Mouse (Mus musculus) hindbrain, embryonic 10.5 days (tissue): Measurements from ENCODE around the gene Gm30191. TPM values are rescaled to one million over a fixed set of nuclear protein-coding genes. Genes with fewer than 3 reads are reported as not detected.
"Not testable (repeated sequence)": the region's sequence is repeated elsewhere in the genome, so short reads cannot be mapped to it uniquely, and the experiment has no call there.

Source experiments
- DNase-seq: peaks from one replicate; pipeline ENCODE4 v3.0.0-alpha.2; 2017; ENCODE audit warnings: low spot score
- H3K27ac ChIP-seq: fragments of 300-500 bp; sonication (generic); 2 replicates; pipeline ENCODE4 v1.5.1; 2016; ENCODE audit warnings: mild to moderate bottlenecking, moderate library complexity
- H3K27me3 ChIP-seq: fragments of 300-500 bp; sonication (generic); 2 replicates; pipeline ENCODE4 v1.6.1; 2016; ENCODE audit warnings: mild to moderate bottlenecking; ENCODE audit not compliant: poor library complexity, insufficient read depth, severe bottlenecking
- H3K36me3 ChIP-seq: fragments of 300-500 bp; sonication (generic); 2 replicates; pipeline ENCODE4 v1.6.1; 2016; ENCODE audit warnings: mild to moderate bottlenecking, moderate library complexity
- H3K4me1 ChIP-seq: fragments of 300-500 bp; sonication (generic); replicated peaks from 2 replicates; pipeline ENCODE4 v1.6.1; 2016; ENCODE audit warnings: mild to moderate bottlenecking
- H3K4me3 ChIP-seq: fragments of 300-500 bp; sonication (generic); 2 replicates; pipeline ENCODE4 v1.5.1; 2016; ENCODE audit warnings: mild to moderate bottlenecking, moderate library complexity
- H3K9me3 ChIP-seq: fragments of 300-500 bp; sonication (generic); 2 replicates; pipeline ENCODE4 v1.6.1; 2016; ENCODE audit warnings: mild to moderate bottlenecking, moderate library complexity
- WGBS: fragments of 180-500 bp; shearing (Covaris S2); methylation state at CpG from one replicate; pipeline ENCODE4 v1.1.7; 2016; 5-methylcytosine and 5-hydroxymethylcytosine counted together
- polyA plus RNA-seq: library from polyadenylated mRNA; unstranded; fragments of >200 nt; fragmentation: Nextera tagmentation; extraction: Ambion mirVana; gene quantifications from 2 replicates; pipeline ENCODE4 v1.2.1, GENCODE M21; 2016

Gene Gm30191
- polyA plus RNA-seq, 1 experiment from 2014 or later, result not detected

DNA sequence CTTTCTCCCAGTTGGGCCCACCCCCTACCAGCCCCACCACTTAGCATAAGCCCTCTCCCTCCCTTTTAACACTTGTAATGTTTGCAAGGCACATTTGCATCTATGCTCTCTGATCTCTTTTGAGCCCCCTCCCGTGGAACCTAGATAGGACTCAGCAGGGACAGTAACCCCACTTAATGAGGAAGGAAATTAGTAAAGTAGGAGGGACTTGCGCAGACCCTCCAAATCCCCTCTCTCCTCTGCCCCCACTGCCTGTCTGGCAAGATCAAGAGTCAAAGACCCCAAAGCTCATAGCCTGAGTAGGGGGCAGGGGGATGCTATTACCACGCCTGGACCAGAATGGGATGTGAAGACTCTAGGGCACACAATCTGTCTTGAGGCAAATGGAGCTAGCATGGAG, 8.1 kb downstream of the Gm30191 start:
- 19% methylated on average over 3 of the region's 3 CpGs for WGBS
- DNase-seq, result no peak
- Histone ChIP-seq H3K36me3 (no peaks in the 10 kb centered on the region), H3K27me3 (peaks cover 64% of the 10 kb centered on the region), H3K4me1 (peaks cover 90% of the 10 kb centered on the region), H3K9me3 (no peaks in the 10 kb centered on the region), H3K27ac (peak overlapping the region; percentile 86), H3K4me3 (no peak overlapping the region)

DNA sequence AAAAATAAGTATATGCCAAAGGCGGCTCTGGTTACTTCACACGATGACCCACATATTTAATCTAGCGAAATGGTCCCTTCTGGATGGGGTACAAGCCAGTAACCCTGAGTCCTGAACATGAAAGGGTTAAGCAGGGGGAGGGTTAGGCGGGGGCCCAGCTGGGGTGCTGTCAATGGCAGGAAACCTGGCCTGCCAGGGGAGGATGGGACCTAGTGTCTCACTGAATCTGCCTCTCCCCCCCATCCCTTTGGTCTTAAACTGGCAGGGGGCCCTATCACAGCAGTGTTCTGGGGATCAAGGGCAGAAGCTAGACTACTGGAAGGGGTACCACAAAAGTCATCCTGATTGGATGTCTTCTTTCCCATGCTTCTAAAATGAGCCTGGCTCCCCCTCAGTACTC, 9.1 kb downstream of the Gm30191 start:
- H3K4me3 ChIP-seq, result peak overlapping the region; percentile 35
- 17% methylated on average over 4 of the region's 4 CpGs for WGBS
- peaks cover 54% of the 10 kb centered on the region for H3K27me3 ChIP-seq
- no peak for DNase-seq
- no peaks in the 10 kb centered on the region for H3K36me3 ChIP-seq
- no peaks in the 10 kb centered on the region for H3K9me3 ChIP-seq
- peak overlapping the region; percentile 83 for H3K27ac ChIP-seq
- H3K4me1 ChIP-seq, result peaks cover 80% of the 10 kb centered on the region

DNA sequence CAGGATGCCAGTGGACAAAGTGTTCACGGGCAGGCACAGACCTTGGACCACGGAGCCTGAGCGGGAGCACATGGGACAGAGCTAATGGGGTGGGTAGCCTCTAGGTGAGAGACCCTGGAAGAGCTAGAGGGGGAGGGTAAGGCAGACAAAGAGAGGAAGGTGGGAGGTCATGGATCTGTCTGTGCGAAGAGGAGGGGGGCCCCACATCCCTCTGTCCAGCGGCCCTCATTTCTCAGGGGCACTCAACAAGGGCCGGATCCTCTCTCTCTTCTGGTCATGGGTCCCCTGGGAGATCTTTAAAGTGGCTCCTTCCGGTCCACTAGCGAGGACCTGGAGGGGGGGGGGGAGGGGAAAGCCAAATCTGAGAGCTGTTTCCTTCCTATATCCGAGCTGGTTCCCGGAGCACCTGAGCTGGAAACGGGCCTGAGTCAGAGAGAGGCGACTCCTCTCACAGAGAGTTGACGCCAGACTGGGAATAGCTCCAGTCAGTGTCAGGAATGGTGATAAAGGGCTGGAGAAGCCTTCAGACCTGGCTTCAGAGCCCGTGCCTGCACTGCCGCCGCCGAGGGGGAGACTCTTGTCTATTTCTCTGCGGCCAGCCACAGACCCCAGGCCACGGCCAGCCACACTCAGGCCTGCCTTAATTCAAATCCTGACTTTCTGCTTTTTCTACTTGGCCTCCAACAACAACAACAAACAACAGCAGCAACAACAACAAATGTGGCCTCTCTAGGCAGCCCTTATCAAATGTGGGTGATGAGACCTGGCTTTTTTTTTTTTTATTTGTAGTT, 9.9 kb downstream of the Gm30191 start:
- Histone ChIP-seq H3K36me3 (no peaks in the 10 kb centered on the region), H3K4me1 (peaks cover 72% of the 10 kb centered on the region), H3K9me3 (no peaks in the 10 kb centered on the region), H3K4me3 (peak overlapping the region; percentile 35), H3K27me3 (peaks cover 46% of the 10 kb centered on the region), H3K27ac (peak overlapping the region; percentile 83)
- 3% methylated on average over 19 of the region's 19 CpGs for WGBS
- DNase-seq, result peak; percentile 48

DNA sequence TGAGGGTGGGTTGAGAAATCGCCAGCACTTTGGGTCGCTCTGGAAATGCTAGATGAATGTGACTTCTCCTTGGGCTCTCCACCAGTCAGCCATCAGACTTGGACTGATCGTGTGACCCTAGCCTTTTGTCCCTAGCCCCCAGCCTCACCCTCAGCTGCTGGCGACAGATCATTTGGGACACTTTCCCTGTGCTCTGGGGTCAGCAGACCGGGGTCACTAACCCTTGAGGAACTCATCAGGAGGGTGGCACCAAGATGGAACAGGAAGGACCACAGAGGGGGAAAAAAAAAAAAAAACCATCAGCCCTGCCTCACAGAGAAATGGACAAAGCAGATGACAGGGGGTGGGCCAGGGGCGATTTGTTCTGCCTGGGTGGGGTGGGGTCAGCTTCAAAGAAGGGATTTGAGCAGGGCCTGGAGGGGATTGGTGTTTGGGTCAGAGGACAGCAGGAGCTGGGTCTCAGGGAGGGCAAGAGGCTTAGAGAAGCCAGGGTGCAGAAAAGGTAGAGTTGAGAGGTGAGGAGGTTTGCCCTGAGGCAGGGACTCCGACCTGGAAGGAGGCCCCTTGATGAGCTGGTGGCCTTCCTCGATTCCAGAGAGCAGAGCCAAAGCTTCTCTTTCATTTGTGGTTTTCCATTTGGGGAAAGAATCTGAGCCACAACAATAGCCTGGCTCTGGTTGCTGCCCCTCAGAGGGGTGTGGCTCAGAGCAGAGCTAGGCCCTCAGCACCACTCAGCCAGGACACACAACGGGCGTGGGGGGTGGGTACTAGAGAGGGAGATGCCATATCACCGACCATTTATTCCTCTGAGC, 10.7 kb downstream of the Gm30191 start:
- no peaks in the 10 kb centered on the region for H3K36me3 ChIP-seq
- no peaks in the 10 kb centered on the region for H3K9me3 ChIP-seq
- H3K4me1 ChIP-seq, result peaks cover 64% of the 10 kb centered on the region
- H3K27ac ChIP-seq, result peak overlapping the region; percentile 83
- 3% methylated on average over 11 of the region's 11 CpGs for WGBS
- peak; percentile 62 for DNase-seq
- H3K4me3 ChIP-seq, result peak overlapping the region; percentile 35
- H3K27me3 ChIP-seq, result peaks cover 38% of the 10 kb centered on the region

DNA sequence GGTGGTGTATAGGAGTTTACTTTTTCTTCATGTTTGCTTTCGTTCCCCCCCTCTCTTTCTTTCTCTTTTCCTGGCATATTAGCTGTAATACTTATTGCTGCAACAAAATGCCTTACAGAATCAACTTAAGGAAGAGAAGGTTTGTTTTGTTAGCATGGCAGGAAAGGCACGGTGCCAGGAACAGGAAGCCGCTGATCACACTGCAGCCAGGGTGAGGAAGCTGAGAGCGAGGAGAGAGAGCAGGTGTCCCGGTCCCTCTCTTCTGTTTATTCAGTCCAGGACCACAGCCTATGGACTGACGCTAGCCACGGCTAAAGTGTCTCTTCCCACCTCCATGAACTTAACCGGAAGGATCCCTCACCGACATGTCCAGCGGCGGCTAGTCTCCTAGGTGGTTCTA, 11.6 kb downstream of the Gm30191 start:
- H3K9me3 ChIP-seq, result no peaks in the 10 kb centered on the region
- no peaks in the 10 kb centered on the region for H3K36me3 ChIP-seq
- H3K4me3 ChIP-seq, result no peak overlapping the region
- peaks cover 29% of the 10 kb centered on the region for H3K27me3 ChIP-seq
- H3K4me1 ChIP-seq, result peaks cover 55% of the 10 kb centered on the region
- no peak overlapping the region for H3K27ac ChIP-seq
- no peak for DNase-seq
- 73% methylated on average over 11 of the region's 11 CpGs for WGBS

DNA sequence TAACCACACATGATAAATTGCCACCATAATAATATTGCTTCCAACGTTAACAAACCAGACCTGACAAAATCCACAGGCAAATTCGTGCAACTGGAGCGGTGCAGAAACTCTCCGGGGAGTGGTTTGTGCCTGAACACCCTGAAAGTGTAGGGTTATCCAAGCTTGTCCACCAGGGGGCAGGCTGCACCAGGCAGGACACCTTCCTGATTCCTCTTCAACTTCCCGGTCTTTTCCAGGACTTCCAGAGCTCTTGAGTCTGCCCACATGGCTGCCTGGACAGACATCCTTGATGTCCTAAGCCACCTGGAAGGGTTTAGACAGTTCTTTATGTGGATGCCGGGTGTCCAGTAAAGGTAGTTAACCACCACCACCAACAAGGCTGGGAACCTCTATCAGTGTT, 16.5 kb downstream of the Gm30191 start:
- 30% methylated on average over 6 of the region's 6 CpGs for WGBS
- Histone ChIP-seq H3K36me3 (no peaks in the 10 kb centered on the region), H3K27me3 (no peaks in the 10 kb centered on the region), H3K4me3 (no peak overlapping the region), H3K27ac (no peak overlapping the region), H3K9me3 (no peaks in the 10 kb centered on the region), H3K4me1 (peaks cover 11% of the 10 kb centered on the region)
- peak; percentile 58 for DNase-seq

DNA sequence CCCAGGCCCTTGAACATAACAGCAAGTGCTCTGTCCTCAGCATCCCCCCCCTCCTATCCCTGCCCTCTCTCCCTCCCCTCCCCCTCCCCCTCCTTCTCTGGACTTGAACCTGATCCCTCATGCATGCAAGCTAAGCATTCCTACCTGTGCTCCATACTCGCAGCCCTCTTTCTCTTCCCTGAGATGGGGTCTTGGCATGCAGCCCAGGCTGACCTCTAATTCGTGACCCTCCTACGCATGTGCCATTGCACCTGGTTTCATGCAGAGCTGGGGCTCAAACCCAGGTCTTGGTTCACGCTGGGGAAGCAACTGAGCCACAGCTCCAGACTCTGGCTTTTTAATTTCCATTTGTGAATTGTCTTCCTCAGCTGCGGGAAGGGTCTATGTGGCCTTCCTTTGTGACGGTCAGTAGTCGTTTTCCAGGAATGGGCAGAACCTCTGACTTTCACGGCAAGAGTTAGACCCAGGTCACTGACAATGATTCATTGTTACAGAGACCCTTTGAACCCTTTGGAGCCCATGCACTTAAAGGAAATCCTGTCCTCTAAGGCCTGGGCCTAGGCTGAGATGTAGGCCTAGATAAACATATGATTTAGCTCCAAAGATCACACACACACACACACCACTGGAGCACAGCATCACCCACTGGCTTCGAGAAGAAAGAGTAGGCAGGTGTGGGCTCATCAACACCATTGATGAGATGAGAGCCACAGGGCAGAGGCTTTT, 19.3 kb downstream of the Gm30191 start:
- no peaks in the 10 kb centered on the region for H3K27me3 ChIP-seq
- no peak for DNase-seq
- WGBS, result 66% methylated on average over 9 of the region's 9 CpGs
- no peaks in the 10 kb centered on the region for H3K36me3 ChIP-seq
- H3K4me1 ChIP-seq, result 0 out of 2 replicates have a peak, but pooled peaks cover 4% of the 10 kb centered on the region
- no peak overlapping the region for H3K27ac ChIP-seq
- H3K4me3 ChIP-seq, result no peak overlapping the region
- H3K9me3 ChIP-seq, result no peaks in the 10 kb centered on the region

DNA sequence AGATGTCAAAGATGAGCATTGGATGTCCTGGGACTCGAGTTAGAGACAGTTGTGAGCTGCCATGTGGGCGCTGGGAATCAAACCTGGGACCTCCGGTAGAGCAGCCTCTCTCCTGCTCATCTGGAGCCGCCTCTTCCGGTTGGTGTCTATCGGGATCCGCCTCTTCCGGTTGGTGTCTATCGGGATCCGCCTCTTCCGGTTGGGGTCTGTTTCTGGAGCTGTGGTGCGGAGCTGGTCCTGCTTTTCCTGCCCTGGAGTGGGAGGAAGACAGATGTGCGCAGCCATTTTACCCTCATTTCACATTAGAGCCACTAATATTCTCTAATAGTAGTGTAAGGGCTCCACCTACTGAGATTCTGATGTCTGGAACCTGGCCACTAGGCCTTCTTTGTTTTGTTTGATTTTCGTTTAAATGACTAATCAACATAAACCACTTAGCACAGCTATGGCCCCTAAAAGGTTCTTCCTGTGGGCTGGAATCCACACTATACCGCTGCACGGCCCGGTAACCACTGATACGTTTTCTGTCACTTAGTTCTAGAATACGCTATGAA, 21.4 kb downstream of the Gm30191 start:
- Histone ChIP-seq H3K36me3 (no peaks in the 10 kb centered on the region), H3K27ac (no peak overlapping the region), H3K4me3 (no peak overlapping the region), H3K9me3 (no peaks in the 10 kb centered on the region), H3K4me1 (peaks cover 13% of the 10 kb centered on the region), H3K27me3 (no peaks in the 10 kb centered on the region)
- 89% methylated on average over 19 of the region's 19 CpGs for WGBS
- DNase-seq, result no peak

DNA sequence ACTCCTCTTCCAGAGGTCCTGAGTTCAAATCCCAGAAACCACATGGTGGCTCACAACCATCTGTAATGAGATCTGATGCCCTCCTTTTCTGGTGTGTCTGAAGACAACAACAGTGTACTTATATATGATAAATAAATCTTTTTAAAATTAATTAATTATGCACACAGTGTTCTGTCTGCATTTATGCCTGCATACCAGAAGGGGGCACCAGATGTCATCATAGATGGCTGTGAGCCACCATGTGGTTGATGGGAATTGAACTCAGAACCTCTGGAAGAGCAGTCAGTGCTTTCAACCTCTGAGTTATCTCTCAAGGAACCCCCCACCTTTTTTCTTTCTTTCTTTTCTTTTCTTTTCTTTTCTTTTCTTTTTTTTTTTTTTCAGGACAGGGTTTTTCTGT, 22.9 kb downstream of the Gm30191 start:
- not testable (repeated sequence) for H3K27me3 ChIP-seq, DNase-seq, H3K27ac ChIP-seq, H3K9me3 ChIP-seq, H3K36me3 ChIP-seq, H3K4me3 ChIP-seq
- peaks cover 17% of the 10 kb centered on the region for H3K4me1 ChIP-seq

DNA sequence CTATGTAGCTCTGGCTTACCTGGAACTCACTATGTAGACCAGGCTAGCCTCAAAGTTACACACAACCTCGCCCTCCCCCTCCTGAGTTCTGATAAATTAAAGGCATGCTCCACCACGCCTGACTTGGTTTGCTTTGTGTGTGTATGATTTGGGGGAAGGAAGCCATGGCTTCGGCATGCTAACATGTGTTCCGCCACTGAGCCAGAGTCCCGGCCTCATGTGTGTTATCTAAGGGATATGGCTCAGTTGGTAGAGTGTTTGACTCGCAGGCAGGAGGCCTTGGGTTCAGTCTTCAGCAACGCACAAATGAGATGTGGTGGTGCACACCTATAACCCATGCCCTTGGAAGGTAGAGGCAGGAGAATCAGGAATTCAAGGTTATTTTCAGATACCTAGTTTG, 25.2 kb downstream of the Gm30191 start:
- Histone ChIP-seq H3K27me3 (no peaks in the 10 kb centered on the region), H3K9me3 (no peaks in the 10 kb centered on the region), H3K27ac (no peak overlapping the region), H3K4me3 (no peak overlapping the region), H3K36me3 (peaks cover 16% of the 10 kb centered on the region), H3K4me1 (peaks cover 13% of the 10 kb centered on the region)
- 83% methylated on average over 7 of the region's 7 CpGs for WGBS
- DNase-seq, result no peak

DNA sequence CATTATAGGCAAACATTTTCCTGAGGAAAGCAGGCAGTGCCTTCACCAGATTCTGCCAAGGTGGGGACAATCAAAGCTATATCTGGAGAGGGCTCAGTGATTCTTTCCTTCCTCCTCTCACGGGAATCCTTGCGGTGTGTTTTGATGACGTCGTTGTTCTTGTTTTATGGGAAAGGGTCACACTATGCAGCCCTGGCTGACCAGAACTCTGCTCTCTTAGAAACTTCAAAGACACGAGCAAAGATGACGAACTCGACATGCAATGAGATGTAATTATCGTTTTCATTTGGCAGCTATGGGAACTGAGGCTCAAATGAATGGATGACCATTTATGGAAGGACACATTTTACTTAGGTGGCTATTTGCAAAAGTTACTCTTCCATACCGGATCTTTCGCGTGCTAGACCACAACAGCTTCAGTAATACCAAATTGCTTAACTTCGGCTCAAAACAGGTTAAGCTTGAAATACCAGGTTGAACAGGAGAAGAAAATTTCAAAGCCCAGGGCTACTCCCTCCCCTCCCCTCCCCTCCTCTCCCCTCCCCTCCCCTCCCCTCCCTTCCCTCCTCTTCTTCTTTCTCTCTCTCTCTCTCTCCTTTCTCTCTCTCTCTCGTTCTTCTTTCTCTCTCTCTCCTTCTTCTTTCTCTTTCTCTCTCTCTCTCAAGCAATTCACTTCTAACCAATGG, 26.1 kb downstream of the Gm30191 start:
- peaks cover 13% of the 10 kb centered on the region for H3K4me1 ChIP-seq
- H3K4me3 ChIP-seq, result peak overlapping the region; percentile 31
- no peaks in the 10 kb centered on the region for H3K9me3 ChIP-seq
- WGBS, result 34% methylated on average over 13 of the region's 13 CpGs
- H3K27ac ChIP-seq, result no peak overlapping the region
- H3K27me3 ChIP-seq, result no peaks in the 10 kb centered on the region
- no peak for DNase-seq
- H3K36me3 ChIP-seq, result peaks cover 25% of the 10 kb centered on the region
